Mouse (Mus musculus): ENCODE data around the gene 2900026A02Rik.

The 2900026A02Rik gene

DNA sequence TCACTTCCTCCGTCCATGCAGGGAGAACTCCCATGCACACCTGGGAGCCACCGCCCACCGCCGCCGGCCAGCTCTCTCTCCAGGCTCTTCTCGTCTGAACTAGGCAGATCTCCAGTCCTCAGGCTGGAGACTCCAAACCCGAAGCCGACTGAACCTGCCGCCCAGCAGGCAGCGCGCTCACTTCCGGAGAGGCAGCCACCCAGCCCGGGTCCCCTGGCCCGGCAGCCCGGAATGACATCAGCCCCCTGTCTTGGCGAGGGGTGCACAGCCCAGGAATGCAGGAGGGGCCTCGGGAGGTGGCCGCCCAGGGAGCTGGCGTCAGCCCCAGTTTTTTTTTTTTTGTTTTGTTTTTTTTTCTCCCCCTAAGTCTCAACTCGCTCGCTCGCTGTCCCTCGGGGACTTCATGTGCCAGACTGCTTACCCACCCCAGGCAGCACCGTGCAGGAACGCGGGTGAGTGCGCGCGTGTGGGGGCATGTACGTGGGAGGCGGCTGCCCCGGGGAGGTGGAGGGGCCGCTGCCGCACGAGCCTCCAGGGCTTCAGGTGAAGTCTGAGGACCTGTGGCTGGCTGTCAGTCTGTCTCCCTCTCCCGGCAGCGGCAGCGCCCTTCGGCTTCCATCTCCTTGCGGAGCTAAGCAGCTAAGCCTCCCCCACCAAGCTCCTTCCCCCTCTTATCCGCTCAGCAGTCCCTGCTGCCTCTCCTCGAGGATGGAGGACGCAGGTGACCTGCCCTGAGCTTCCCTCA lies 82.5 kb downstream of the 2900026A02Rik start:
- in situ Hi-C loops (cut with MboI; ENCODE audit: low pct_unique_long_range_greater_than_20kb in 1 of 2, low sequenced_read_pairs in 2 of 2, unreplicated experiment in 1 of 2): no loop called here

DNA sequence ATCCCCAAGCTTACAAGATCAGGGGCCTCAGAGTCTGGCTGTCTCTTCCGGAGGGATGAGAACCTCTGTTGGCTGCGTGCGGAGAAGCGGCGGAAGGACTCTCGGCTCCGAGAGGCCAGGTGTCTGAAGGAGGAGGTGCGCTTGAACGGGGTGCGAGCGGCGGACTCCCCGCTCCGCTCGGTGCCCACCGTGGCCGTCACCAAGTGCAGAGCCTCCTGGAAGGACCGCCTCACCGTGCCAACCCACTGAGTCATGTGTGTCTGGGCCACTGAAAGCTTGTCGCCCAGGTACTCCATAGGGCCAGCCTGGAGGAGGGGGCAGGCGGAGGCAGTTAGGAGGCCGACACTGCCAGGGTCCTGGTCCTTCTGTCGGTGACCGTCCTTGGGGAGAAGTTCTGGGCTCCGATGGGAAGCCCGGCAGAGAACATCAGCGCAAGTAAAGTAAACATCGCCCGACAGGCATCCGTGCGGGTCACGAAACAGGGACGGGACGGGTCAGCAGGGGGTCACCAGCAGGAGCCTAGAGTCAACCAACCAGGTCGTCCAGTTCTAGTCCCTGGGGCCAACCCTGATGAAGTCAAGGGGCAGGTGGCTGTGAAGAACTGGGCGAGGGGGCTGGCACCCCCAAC lies 83.2 kb downstream of the 2900026A02Rik start:
- in situ Hi-C loops (cut with MboI; ENCODE audit: low pct_unique_long_range_greater_than_20kb in 1 of 2, low sequenced_read_pairs in 2 of 2, unreplicated experiment in 1 of 2): no loop called here

GRCm38 (mm10) chr5:113136951-113137487 lies 84.0 kb downstream of the 2900026A02Rik start:
- in situ Hi-C loops (cut with MboI; ENCODE audit: low pct_unique_long_range_greater_than_20kb in 1 of 2, low sequenced_read_pairs in 2 of 2, unreplicated experiment in 1 of 2): no loop called here

DNA sequence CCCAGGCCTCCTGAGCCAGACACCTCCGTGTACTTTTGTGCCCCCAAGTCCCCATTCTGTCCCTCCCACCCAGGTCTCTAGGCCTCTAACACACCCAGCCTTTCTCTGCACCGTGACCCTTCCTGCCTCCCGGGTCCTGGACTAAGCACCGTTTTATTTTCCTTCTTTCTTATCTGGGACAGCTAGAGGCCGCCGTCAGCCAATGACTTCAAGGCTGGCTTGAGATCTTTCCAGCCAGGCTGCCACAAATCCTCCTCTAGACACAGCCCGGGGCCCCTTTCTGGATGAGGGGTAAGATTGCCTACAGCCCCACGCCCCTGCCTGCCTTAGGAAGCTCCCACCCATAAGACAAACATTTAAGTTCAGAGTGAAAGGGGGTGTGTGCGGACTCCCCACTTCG lies 85.5 kb downstream of the 2900026A02Rik start:
- in situ Hi-C loops (cut with MboI; ENCODE audit: low pct_unique_long_range_greater_than_20kb in 1 of 2, low sequenced_read_pairs in 2 of 2, unreplicated experiment in 1 of 2): no loop called here

DNA sequence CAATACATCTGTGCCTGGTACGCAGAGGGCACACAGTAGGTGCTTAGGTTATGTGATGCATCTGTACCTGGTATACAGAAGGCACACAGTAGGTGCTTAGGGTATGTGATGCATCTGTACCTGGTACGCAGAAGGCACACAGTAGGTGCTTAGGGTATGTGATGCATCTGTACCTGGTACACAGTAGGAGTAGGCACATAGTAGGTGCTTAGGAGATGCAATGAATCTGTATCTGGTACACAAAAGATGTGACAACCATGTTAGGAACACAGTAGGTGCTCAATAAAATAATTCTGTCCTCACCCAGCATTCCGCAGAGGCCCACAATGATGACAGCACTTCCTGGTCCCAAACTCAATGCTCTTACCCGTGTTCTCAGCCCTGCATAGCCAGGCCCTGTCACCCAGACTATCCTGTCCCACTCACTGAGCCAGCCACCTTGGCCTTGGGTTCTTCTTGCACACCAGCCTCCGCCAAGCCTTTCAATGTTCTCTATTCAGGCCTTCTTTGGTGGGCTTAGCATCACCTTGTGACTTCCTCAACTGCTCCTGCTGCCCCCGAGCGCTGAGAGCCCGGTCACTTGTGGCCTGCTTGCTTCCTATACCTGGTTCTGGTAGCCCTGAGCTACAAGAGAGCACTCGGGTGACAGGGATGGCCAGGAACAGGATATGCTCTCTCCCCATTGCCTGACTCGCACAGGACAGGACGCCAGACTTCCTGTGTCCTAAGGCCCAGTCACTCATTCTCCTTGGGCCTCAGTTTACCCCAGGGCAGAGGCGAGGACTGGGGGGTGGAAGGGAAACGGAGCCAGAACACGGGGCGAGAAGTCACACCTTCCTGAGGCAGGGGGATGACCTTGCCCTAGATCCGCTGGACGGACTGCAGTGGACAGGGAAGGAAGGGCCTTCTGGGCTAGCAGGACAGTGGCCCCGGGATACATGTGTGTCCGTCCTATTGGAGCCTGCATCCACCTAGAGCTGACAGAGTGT lies 87.0 kb downstream of the 2900026A02Rik start:
- in situ Hi-C loops (cut with MboI; ENCODE audit: low pct_unique_long_range_greater_than_20kb in 1 of 2, low sequenced_read_pairs in 2 of 2, unreplicated experiment in 1 of 2): no loop called here

GRCm38 (mm10) chr5:113133080-113133491 lies 88.0 kb downstream of the 2900026A02Rik start:
- in situ Hi-C loops (cut with MboI; ENCODE audit: low pct_unique_long_range_greater_than_20kb in 1 of 2, low sequenced_read_pairs in 2 of 2, unreplicated experiment in 1 of 2): no loop called here

DNA sequence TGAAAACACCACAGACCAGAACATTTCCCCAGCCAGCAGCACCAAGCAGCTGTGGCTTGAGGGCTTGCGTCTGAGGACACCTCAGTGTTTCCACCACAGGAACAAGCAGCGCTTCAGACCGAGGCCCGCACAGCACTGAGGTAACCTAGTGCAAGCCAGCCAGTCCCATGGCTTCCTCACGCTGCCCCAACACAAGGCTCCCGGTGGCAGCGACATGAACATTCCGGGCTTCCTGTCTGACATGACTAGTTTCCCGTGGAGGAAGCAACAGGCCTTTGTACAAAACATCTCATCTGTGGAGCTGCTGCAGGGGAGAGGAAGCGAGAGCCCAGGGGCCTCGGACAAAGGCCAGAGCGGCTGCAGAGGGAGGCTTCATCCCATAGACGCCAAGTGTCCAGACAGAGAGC lies 88.4 kb downstream of the 2900026A02Rik start:
- in situ Hi-C loops (cut with MboI; ENCODE audit: low pct_unique_long_range_greater_than_20kb in 1 of 2, low sequenced_read_pairs in 2 of 2, unreplicated experiment in 1 of 2): no loop called here

GRCm38 (mm10) chr5:113128426-113128825 lies 92.6 kb downstream of the 2900026A02Rik start:
- in situ Hi-C loops (cut with MboI; ENCODE audit: low pct_unique_long_range_greater_than_20kb in 1 of 2, low sequenced_read_pairs in 2 of 2, unreplicated experiment in 1 of 2): no loop called here

GRCm38 (mm10) chr5:113126476-113126875 lies 94.6 kb downstream of the 2900026A02Rik start:
- in situ Hi-C loops (cut with MboI; ENCODE audit: low pct_unique_long_range_greater_than_20kb in 1 of 2, low sequenced_read_pairs in 2 of 2, unreplicated experiment in 1 of 2): no loop called here

GRCm38 (mm10) chr5:113123693-113124092 lies 97.3 kb downstream of the 2900026A02Rik start:
- in situ Hi-C loops (cut with MboI; ENCODE audit: low pct_unique_long_range_greater_than_20kb in 1 of 2, low sequenced_read_pairs in 2 of 2, unreplicated experiment in 1 of 2): no loop called here

DNA sequence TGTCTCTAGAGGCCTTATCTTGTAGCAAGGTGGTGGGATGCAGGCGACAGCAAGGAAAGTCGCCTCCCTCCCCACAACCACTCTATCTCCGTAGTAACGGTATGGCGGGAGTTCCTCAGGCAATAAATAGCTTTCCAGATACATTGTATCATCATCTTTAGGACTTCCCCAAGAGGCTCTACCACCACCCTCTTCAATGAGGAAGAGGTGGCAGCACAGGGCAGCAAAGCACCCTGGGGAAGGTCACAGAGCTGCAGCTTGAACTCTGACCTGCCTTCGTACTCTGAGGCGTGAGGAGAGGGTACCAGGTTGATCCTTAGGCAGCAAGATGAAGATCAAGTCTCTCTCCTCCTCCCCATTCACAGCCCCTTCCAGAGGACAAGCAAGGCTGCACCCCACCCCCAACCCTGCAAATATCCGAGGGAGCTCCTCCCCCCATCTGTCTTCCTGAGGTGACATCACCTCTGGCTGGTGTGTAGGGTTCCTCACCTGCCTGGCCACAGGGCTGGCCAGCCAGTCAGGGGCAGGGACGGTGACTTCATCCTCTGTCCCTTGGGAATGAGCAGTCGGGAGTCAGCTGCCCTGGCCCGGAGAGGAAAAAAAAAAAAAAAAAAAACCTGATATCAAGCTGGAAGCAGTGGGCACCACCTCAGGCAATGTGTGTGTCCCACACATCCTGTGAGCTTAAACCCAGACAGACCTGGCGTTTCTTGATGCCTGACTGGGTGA lies 98.5 kb downstream of the 2900026A02Rik start:
- in situ Hi-C loops (cut with MboI; ENCODE audit: low pct_unique_long_range_greater_than_20kb in 1 of 2, low sequenced_read_pairs in 2 of 2, unreplicated experiment in 1 of 2): no loop called here

DNA sequence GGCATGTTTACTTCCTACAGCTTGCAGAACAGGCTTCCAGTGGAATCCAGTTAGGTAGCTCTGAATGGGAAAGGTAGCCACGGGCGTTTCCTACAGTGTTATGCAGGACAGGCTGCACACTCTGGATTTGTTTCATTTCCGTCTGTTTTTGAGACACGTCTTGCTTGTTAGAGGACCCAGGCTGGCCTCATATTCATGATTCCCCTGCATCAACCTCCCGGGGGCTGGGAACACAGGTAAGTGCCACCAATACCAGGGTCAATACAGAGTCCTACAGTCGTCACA lies 99.5 kb downstream of the 2900026A02Rik start:
- in situ Hi-C loops (cut with MboI; ENCODE audit: low pct_unique_long_range_greater_than_20kb in 1 of 2, low sequenced_read_pairs in 2 of 2, unreplicated experiment in 1 of 2): no loop called here

DNA sequence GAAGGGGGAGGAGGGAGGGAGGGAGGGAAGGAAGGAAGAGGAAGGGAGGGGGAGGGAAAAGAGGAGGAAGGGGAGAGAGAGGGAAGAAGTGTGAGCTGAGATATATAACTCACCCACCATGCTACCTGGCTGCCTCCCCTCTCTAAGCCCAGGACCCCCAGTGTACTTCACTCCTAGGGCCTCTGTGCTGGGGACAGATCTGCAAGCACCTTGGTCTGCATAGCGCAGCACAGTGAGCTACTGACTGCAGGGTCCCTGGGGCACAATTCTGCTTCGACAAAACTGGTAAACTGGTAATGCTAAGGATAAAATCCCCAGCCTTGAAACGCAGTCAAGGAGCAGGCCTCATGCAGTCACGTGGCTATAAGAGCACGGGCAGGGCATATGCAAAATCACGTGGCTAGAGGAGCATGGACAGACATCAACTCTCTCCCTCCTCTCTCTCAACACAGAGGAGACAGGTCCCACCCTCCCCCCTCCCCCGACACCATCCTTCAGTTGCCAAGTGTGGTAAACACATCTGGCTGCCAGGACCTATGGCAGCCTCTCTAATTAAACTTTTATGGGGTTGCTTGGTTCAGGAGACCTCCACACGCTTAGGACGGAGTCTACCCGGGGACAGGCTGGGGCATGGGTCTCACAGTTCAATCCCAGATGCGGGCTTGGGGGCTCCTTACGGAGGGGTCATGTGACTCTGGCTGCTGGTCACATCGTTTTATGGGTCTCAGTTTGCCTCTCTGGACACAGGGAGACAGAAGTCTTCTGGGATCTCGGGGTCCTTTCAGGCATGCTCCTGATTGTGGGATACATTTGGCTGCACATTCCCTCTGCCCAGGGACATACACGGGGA lies 100.1 kb downstream of the 2900026A02Rik start:
- in situ Hi-C loops (cut with MboI; ENCODE audit: low pct_unique_long_range_greater_than_20kb in 1 of 2, low sequenced_read_pairs in 2 of 2, unreplicated experiment in 1 of 2): no loop called here

- in situ Hi-C loops (cut with MboI; ENCODE audit: low pct_unique_long_range_greater_than_20kb in 1 of 2, low sequenced_read_pairs in 2 of 2, unreplicated experiment in 1 of 2): no loop called here
Measured at GRCm38 (mm10) chr5:113119861-113120465, 101.1 kb downstream of the 2900026A02Rik start.

GRCm38 (mm10) chr5:113119291-113119690 lies 101.7 kb downstream of the 2900026A02Rik start:
- in situ Hi-C loops (cut with MboI; ENCODE audit: low pct_unique_long_range_greater_than_20kb in 1 of 2, low sequenced_read_pairs in 2 of 2, unreplicated experiment in 1 of 2): no loop called here

DNA sequence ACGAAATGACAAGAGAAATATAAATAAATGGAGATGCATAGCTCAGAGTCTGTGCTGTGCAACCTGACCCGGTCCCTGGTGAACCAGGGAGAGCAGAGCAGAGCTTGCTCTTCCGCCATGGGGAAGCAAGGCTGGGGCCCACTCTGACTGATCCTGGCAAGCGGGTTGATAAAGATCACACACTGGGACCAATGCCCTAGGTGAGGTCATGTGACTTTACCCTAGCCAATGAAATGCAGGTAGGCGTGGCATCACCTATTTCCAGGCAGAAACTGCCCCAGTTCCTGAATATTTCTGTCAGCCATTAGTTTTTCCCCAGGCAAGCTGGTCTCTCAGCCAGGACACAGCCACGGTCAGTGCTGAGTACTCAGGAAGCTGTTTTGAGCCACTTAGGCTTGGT lies 102.3 kb downstream of the 2900026A02Rik start:
- in situ Hi-C loops (cut with MboI; ENCODE audit: low pct_unique_long_range_greater_than_20kb in 1 of 2, low sequenced_read_pairs in 2 of 2, unreplicated experiment in 1 of 2): no loop called here

DNA sequence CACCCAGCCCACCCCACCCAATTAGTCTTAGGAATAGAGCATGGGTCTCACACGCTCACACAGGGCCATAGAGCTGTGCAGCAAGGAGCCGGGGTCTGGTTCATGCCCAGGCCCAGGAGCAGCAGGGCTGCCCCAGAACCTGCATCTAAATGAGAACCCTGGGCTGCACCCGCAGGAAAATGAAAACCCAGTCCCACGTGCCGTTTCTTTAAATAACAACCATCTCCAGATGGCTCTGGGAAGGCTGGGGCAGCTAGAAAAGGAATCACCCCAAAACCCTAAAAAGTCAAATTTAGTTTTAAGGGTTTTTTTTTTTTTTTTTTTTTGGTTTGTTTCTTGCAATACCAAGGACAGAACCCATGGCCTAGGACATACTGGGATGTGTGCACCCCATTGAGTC lies 103.7 kb downstream of the 2900026A02Rik start:
- in situ Hi-C loops (cut with MboI; ENCODE audit: low pct_unique_long_range_greater_than_20kb in 1 of 2, low sequenced_read_pairs in 2 of 2, unreplicated experiment in 1 of 2): no loop called here

Data from mouse embryonic stem cell (cell line).